Mouse (Mus musculus) C2C12 (cell line): ENCODE results near the gene Gzme. TPM values are rescaled to one million over a fixed set of nuclear protein-coding genes. Genes with fewer than 3 reads are reported as not detected.

Source experiments
- H3K27me3 ChIP-seq: one replicate; pipeline ENCODE4 v1.6.1; 2011; ENCODE audit not compliant: control insufficient read depth, insufficient read depth, insufficient read length
- H3K36me3 ChIP-seq: one replicate; pipeline ENCODE4 v1.6.1; 2011; ENCODE audit not compliant: control insufficient read depth, insufficient read depth
- H3K4me3 ChIP-seq: one replicate; pipeline ENCODE4 v1.5.1; 2011; ENCODE audit warnings: mild to moderate bottlenecking, control low read depth; ENCODE audit not compliant: poor library complexity, insufficient read depth, severe bottlenecking
- H3K79me2 ChIP-seq: one replicate; pipeline ENCODE4 v1.6.1; 2011; ENCODE audit not compliant: control insufficient read depth, insufficient read depth
- H3K79me3 ChIP-seq: one replicate; pipeline ENCODE4 v1.6.1; 2011; ENCODE audit warnings: low read depth, control low read depth
- H3ac ChIP-seq: one replicate; pipeline ENCODE3; 2011; ENCODE audit warnings: low read depth; ENCODE audit not compliant: control insufficient read depth, insufficient read length
- CEBPB ChIP-seq: IDR thresholded peaks from one replicate; pipeline ENCODE4 v1.6.1; 2011; ENCODE audit warnings: low read depth, mild to moderate bottlenecking, control low read depth, moderate library complexity
- CTCF ChIP-seq: IDR thresholded peaks from one replicate; pipeline ENCODE4 v1.5.1; 2011; ENCODE audit not compliant: control insufficient read depth, insufficient read depth, insufficient read length
- FOSL1 ChIP-seq: IDR thresholded peaks from one replicate; pipeline ENCODE4 v1.8.0; 2011; ENCODE audit warnings: mild to moderate bottlenecking, low read length; ENCODE audit not compliant: poor library complexity, insufficient read depth, severe bottlenecking
- MAX ChIP-seq: IDR thresholded peaks from one replicate; pipeline ENCODE4 v1.6.1; 2011; ENCODE audit warnings: mild to moderate bottlenecking, control low read depth
- MYOD1 ChIP-seq: IDR thresholded peaks from one replicate; pipeline ENCODE4 v1.6.1; 2011; ENCODE audit warnings: low read depth; ENCODE audit not compliant: control insufficient read depth, insufficient read length
- MYOG ChIP-seq: IDR thresholded peaks from one replicate; pipeline ENCODE4 v1.6.1; 2011; ENCODE audit not compliant: control insufficient read depth, insufficient read length; ENCODE audit errors: extremely low read depth
- USF1 ChIP-seq: IDR thresholded peaks from one replicate; pipeline ENCODE4 v1.6.1; 2011; ENCODE audit warnings: low read depth, mild to moderate bottlenecking, control low read depth, moderate library complexity
- microRNA-seq: library from miRNA; unstranded; fragments of <30 nt; microRNA quantifications from one replicate; pipeline ENCODE4, GENCODE M21; 2019; ENCODE audit warnings: borderline microRNAs expressed
- polyA plus RNA-seq: library from polyadenylated mRNA; unstranded; fragments of >200 nt; fragmentation: generic; extraction: Trizol; gene quantifications from one replicate; pipeline ENCODE4 v1.2.1, GENCODE M21; 2012; ENCODE audit warnings: missing spikeins

Gzme gene
- polyA plus RNA-seq, 1 experiment: 3.3 TPM

- Histone ChIP-seq H3K79me3 (no peaks in the 10 kb centered on the region), H3K4me3 (no peak overlapping the region), H3K36me3 (no peaks in the 10 kb centered on the region), H3K79me2 (no peaks in the 10 kb centered on the region), H3K27me3 (no peaks in the 10 kb centered on the region), H3ac (no peak overlapping the region)
- TF ChIP-seq FOSL1: no peak
- TF ChIP-seq MYOD1: no peak
- TF ChIP-seq CEBPB: no peak
- TF ChIP-seq USF1: no peak
- no peak for TF ChIP-seq CTCF
- no peak for TF ChIP-seq MAX
- no peak for TF ChIP-seq MYOG
These were observed 38.4 kb downstream of the Gzme start for GRCm38 (mm10) chr14:56082016-56082415.

Small RNAs within 50 kb of the gene (microRNA-seq; reads per million reads assigned to microRNA genes)
- not detected for gene Mir6949

Other genes starting within 250 kb of the Gzme start
- 0.05 TPM for gene Cbln3, start 236.2 kb downstream of the Gzme start, polyA plus RNA-seq
- 3.6 TPM for gene Khnyn, start 235.7 kb downstream of the Gzme start, polyA plus RNA-seq
- 4.7 TPM for gene Sdr39u1, start 220.3 kb downstream of the Gzme start, polyA plus RNA-seq
- 0.90 TPM for gene Cma1, start 175.9 kb downstream of the Gzme start, polyA plus RNA-seq
- gene Cma2, start 169.6 kb downstream of the Gzme start, polyA plus RNA-seq: not detected
- 0.09 TPM for gene Mcpt1, start 102.7 kb downstream of the Gzme start, polyA plus RNA-seq
- gene Mcpt9, start 90.1 kb downstream of the Gzme start, polyA plus RNA-seq: not detected
- not detected for gene Mcpt2, start 78.6 kb downstream of the Gzme start, polyA plus RNA-seq
- not detected for gene Mcpt4, start 58.3 kb downstream of the Gzme start, polyA plus RNA-seq
- gene Mcpt8, start 35.4 kb downstream of the Gzme start, polyA plus RNA-seq: 4.6 TPM
- not detected for gene Ctsg, start 18.1 kb downstream of the Gzme start, polyA plus RNA-seq
- 0.12 TPM for gene Gzmd, start 12.0 kb upstream of the Gzme start, polyA plus RNA-seq
- gene Gzmg, start 39.0 kb upstream of the Gzme start, polyA plus RNA-seq: not detected
- not detected for gene Gzmn, start 54.0 kb upstream of the Gzme start, polyA plus RNA-seq
- gene Gzmf, start 90.8 kb upstream of the Gzme start, polyA plus RNA-seq: not detected
- not detected for gene Gzmc, start 114.0 kb upstream of the Gzme start, polyA plus RNA-seq
- not detected for gene Gzmb, start 141.6 kb upstream of the Gzme start, polyA plus RNA-seq
- gene Atp12a, start 244.4 kb upstream of the Gzme start, polyA plus RNA-seq: 0.01 TPM